Comparison of ENCODE assay signal across 10 mouse cellular contexts in genomic region chr11:97956905-97957560, GRCm38 (mm10). TPM values are rescaled to one million over a fixed set of nuclear protein-coding genes. Genes with fewer than 3 reads are reported as not detected.
A peak's percentile ranks its signal among the peaks of the same experiment; 100 is the strongest.
DNase-seq lines count a peak whose midpoint lies in the region; ATAC-seq lines count a peak whose summit lies in the region.
"Had no signal": no experiment of that assay in that cellular context is flagged by ENCODE, and none has a peak within 500 bp of the region (broad histone marks: within the 10 kb centered on the region; RNA-seq: fewer than 3 reads in every experiment).

No protein-coding gene starts in this region.

- no peak overlapping the region for H3K4me3 ChIP-seq in hindbrain, embryonic 16.5 days (ENCODE audit: low read length)
- H3K4me3 ChIP-seq in neural tube, embryonic 11.5 days (ENCODE audit: low read depth, low read length) = no peak overlapping the region
- H3K4me3 ChIP-seq: liver, embryonic 13.5 days had no signal

- DNase-seq in layer of hippocampus, adult 9-11 months = peak; percentile 59
- DNase-seq in layer of hippocampus, postnatal 25 days (ENCODE audit: extremely low spot score in 1 of 2, low spot score in 1 of 2) = no peak
- peak; percentile 83 to 86 for DNase-seq in cerebellum, adult 18-20 months
- peak; percentile 30 for DNase-seq in neural tube, embryonic 11.5 days (ENCODE audit: low spot score)
- no peak for DNase-seq in yolk sac, embryonic 10.5 days (ENCODE audit: low spot score)
- DNase-seq in layer of hippocampus, adult 11-12 months (ENCODE audit: low spot score) = no peak
- no peak for DNase-seq in spleen, postnatal 14 days (ENCODE audit: low spot score in 2 of 2)
- DNase-seq: liver, embryonic 13.5 days had no signal

- H3K36me3 ChIP-seq in hindbrain, embryonic 16.5 days (ENCODE audit: control insufficient read depth, insufficient read depth, low read length) = no peaks in the 10 kb centered on the region
- H3K36me3 ChIP-seq in neural tube, embryonic 11.5 days (ENCODE audit: control insufficient read depth, insufficient read depth, low read length) = no peaks in the 10 kb centered on the region
- H3K36me3 ChIP-seq: liver, embryonic 13.5 days had no signal

- 0 out of 2 replicates have a peak overlapping the region, but pooled peaks have one; percentile 16 for H3K27ac ChIP-seq in hindbrain, embryonic 16.5 days (ENCODE audit: low read depth, low read length)
- H3K27ac ChIP-seq in neural tube, embryonic 11.5 days (ENCODE audit: low read depth, low read length) = no peak overlapping the region; the same call in 1 of the 2 replicates
- H3K27ac ChIP-seq: liver, embryonic 13.5 days had no signal

- no peaks in the 10 kb centered on the region for H3K27me3 ChIP-seq in hindbrain, embryonic 16.5 days (replicated peaks; ENCODE audit: control insufficient read depth, insufficient read depth, low read length)
- no peaks in the 10 kb centered on the region for H3K27me3 ChIP-seq in neural tube, embryonic 11.5 days (ENCODE audit: control insufficient read depth, insufficient read depth, low read length)
- H3K27me3 ChIP-seq: CH12.LX; liver, embryonic 13.5 days had no signal

- H3K4me1 ChIP-seq in hindbrain, embryonic 16.5 days (ENCODE audit: control insufficient read depth, insufficient read depth, low read depth, low read length) = peaks cover 16% of the 10 kb centered on the region
- H3K4me1 ChIP-seq in neural tube, embryonic 11.5 days (ENCODE audit: control insufficient read depth, insufficient read depth, low read length) = no peaks in the 10 kb centered on the region

- H3K9me3 ChIP-seq in hindbrain, embryonic 16.5 days (ENCODE audit: control insufficient read depth, low read length) = no peaks in the 10 kb centered on the region
- H3K9me3 ChIP-seq in neural tube, embryonic 11.5 days (ENCODE audit: control insufficient read depth, low read length) = no peaks in the 10 kb centered on the region
- H3K9me3 ChIP-seq: liver, embryonic 13.5 days had no signal

- no peak overlapping the region for H3K9ac ChIP-seq in hindbrain, embryonic 16.5 days (ENCODE audit: low read depth, low read length)
- no peak overlapping the region for H3K9ac ChIP-seq in neural tube, embryonic 11.5 days (ENCODE audit: low read length)
- H3K9ac ChIP-seq: liver, embryonic 13.5 days had no signal

- H3K4me2 ChIP-seq in hindbrain, embryonic 16.5 days (ENCODE audit: low read length) = no peak overlapping the region
- H3K4me2 ChIP-seq in neural tube, embryonic 11.5 days (ENCODE audit: low read depth) = no peak overlapping the region
- H3K4me2 ChIP-seq: liver, embryonic 13.5 days had no signal

- 34% methylated on average over 6 of the region's 6 CpGs for WGBS in hindbrain, embryonic 16.5 days
- WGBS in neural tube, embryonic 11.5 days = 42% methylated on average over 6 of the region's 6 CpGs

- ATAC-seq in hindbrain, embryonic 16.5 days = peak; percentile 58
- no peak for ATAC-seq in neural tube, embryonic 11.5 days (ENCODE audit: insufficient read depth, low FRiP score, low TSS enrichment)

RNA-seq across cellular contexts. Expression of gene Plxdc1, which starts 29.2 kb away (rescaled TPM):
- 1 to 10 TPM; 8.2 to 9.1 TPM for total RNA-seq in layer of hippocampus, postnatal 25 days (2021)
- 2.1 and 2.8 TPM in 2 replicates for polyA plus RNA-seq in hindbrain, embryonic 16.5 days (2015; fragmentation: Nextera tagmentation; extraction: Ambion mirVana)
- polyA plus RNA-seq in neural tube, embryonic 11.5 days (2014; fragmentation: Nextera tagmentation; extraction: Ambion mirVana) = 0.24 TPM in 1 of 2 replicates, not detected in the other

RNA-seq across cellular contexts. Expression of gene Arl5c, which starts 38.9 kb away (rescaled TPM):
- 1 to 10 TPM in 1 of 2 experiments, under 1 TPM in 1; 0.71 to 1.2 TPM for total RNA-seq in layer of hippocampus, postnatal 25 days (2021)
- polyA plus RNA-seq in hindbrain, embryonic 16.5 days (2015; fragmentation: Nextera tagmentation; extraction: Ambion mirVana) = 7.3 and 7.6 TPM in 2 replicates
- 10.6 and 14.1 TPM in 2 replicates for polyA plus RNA-seq in neural tube, embryonic 11.5 days (2014; fragmentation: Nextera tagmentation; extraction: Ambion mirVana)

Comparison
In these comparisons a context has a peak if more than half of its experiments do, and no peak if none do; other contexts are left out.
1. DNase-seq: peak in layer of hippocampus, adult 9-11 months (single experiment), cerebellum, adult 18-20 months (2 of 2) and neural tube, embryonic 11.5 days (single experiment); none in layer of hippocampus, postnatal 25 days (0 of 2), yolk sac, embryonic 10.5 days (single experiment), layer of hippocampus, adult 11-12 months (single experiment) and spleen, postnatal 14 days (0 of 2).